Mouse (Mus musculus) CH12.LX (cell line): ENCODE measurements at regions not wholly inside any gene's neighbourhood (a gene's known extent, or its start where the extent isn't known, plus 50 kb on each side); places are given as distances from the start of the nearest gene placed in this dataset.

Source experiments
- DNase-seq: peaks from one replicate; pipeline ENCODE4 v3.0.0-alpha.2; 2013; ENCODE audit errors: extremely low read depth
- H3K27ac ChIP-seq: 2 replicates; pipeline ENCODE4 v1.5.1; 2012; ENCODE audit warnings: low read depth, mild to moderate bottlenecking, control low read depth, moderate library complexity; ENCODE audit not compliant: insufficient read depth
- H3K27me3 ChIP-seq: replicated peaks from 2 replicates; pipeline ENCODE3; 2012; ENCODE audit warnings: inconsistent platforms
- H3K36me3 ChIP-seq, 2 experiments: replicated peaks in 1 of 2; 2 replicates each; pipeline versions ENCODE3 to v1.6.1; 2012; ENCODE audit warnings: inconsistent platforms in 1 of 2, low read length in 1 of 2, mild to moderate bottlenecking in 1 of 2, mixed read lengths in 1 of 2, moderate library complexity in 1 of 2; ENCODE audit not compliant: control insufficient read depth in 1 of 2, insufficient read depth in 1 of 2
- H3K4me1 ChIP-seq, 2 experiments: 2 replicates each; pipeline ENCODE4 v1.6.1; 2012; ENCODE audit warnings: inconsistent platforms in 1 of 2, moderate library complexity in 1 of 2; ENCODE audit not compliant: insufficient read depth in 2 of 2, control insufficient read depth in 1 of 2
- H3K4me2 ChIP-seq: 2 replicates; pipeline ENCODE4 v1.6.1; 2012; ENCODE audit warnings: low read depth, mild to moderate bottlenecking, control low read depth; ENCODE audit not compliant: poor library complexity, insufficient read depth, severe bottlenecking
- H3K4me3 ChIP-seq, 3 experiments: fragments of 150-350 bp in 1 of 3; sonication (generic) in 1 of 3; replicated peaks in 1 of 3; 2 replicates each; pipeline versions ENCODE3 to v1.5.1; 2011 to 2012; ENCODE audit warnings: low read depth in 2 of 3, low read length in 2 of 3, mild to moderate bottlenecking in 2 of 3, moderate library complexity in 2 of 3, control low read depth in 1 of 3, improper control_type of control experiment in 1 of 3, inconsistent platforms in 1 of 3, mixed read lengths in 1 of 3; ENCODE audit not compliant: poor library complexity in 1 of 3
- H3K79me2 ChIP-seq: replicated peaks from 2 replicates; pipeline ENCODE4 v1.6.1; 2012; ENCODE audit warnings: mild to moderate bottlenecking, moderate library complexity; ENCODE audit not compliant: control insufficient read depth, poor library complexity, insufficient read depth, severe bottlenecking; ENCODE audit errors: extremely low read depth
- H3K9ac ChIP-seq: 2 replicates; pipeline ENCODE4 v1.6.1; 2012; ENCODE audit warnings: low read depth, mild to moderate bottlenecking, control low read depth, moderate library complexity; ENCODE audit not compliant: insufficient read depth
- H3K9me3 ChIP-seq: replicated peaks from 2 replicates; pipeline ENCODE3; 2012; ENCODE audit warnings: low read length, inconsistent platforms, mixed read lengths
- BHLHE40 ChIP-seq: IDR thresholded peaks from 2 replicates; pipeline ENCODE4 v1.6.1; 2011; ENCODE audit warnings: mild to moderate bottlenecking, low read depth, low read length, improper control_type of control experiment
- CHD1 ChIP-seq: IDR thresholded peaks from 2 replicates; pipeline ENCODE4 v1.6.1; 2012; ENCODE audit warnings: low read depth, low read length, improper control_type of control experiment, inconsistent platforms
- CHD2 ChIP-seq: IDR thresholded peaks from 2 replicates; pipeline ENCODE4 v1.6.1; 2011; ENCODE audit warnings: low read length, improper control_type of control experiment
- E2F4 ChIP-seq: IDR thresholded peaks from 2 replicates; pipeline ENCODE4 v1.6.1; 2011; ENCODE audit warnings: low read depth, low read length, improper control_type of control experiment; ENCODE audit not compliant: insufficient replicate concordance
- EP300 ChIP-seq: IDR thresholded peaks from 2 replicates; pipeline ENCODE4 v1.6.1; 2011; ENCODE audit warnings: low read length, improper control_type of control experiment
- GABPA ChIP-seq: IDR thresholded peaks from 2 replicates; pipeline ENCODE4 v1.6.1; 2012; ENCODE audit warnings: low read depth, low read length, improper control_type of control experiment, inconsistent platforms; ENCODE audit not compliant: insufficient replicate concordance
- HCFC1 ChIP-seq: IDR thresholded peaks from 2 replicates; pipeline ENCODE4 v1.6.1; 2012; ENCODE audit warnings: low read depth, mild to moderate bottlenecking, inconsistent platforms, low read length, improper control_type of control experiment
- IRF4 ChIP-seq: IDR thresholded peaks from 2 replicates; pipeline ENCODE4 v1.6.1; 2014; ENCODE audit warnings: low read depth, mild to moderate bottlenecking, inconsistent platforms, low read length, improper control_type of control experiment
- JUN ChIP-seq: IDR thresholded peaks from 2 replicates; pipeline ENCODE4 v1.6.1; 2011; ENCODE audit warnings: low read depth, mild to moderate bottlenecking, low read length, improper control_type of control experiment, moderate library complexity; ENCODE audit not compliant: insufficient read depth
- MAFK ChIP-seq: IDR thresholded peaks from 2 replicates; pipeline ENCODE4 v1.6.1; 2011; ENCODE audit warnings: low read length, improper control_type of control experiment; ENCODE audit not compliant: insufficient replicate concordance
- MAX ChIP-seq: IDR thresholded peaks from 2 replicates; pipeline ENCODE4 v1.6.1; 2011; ENCODE audit warnings: low read length, improper control_type of control experiment
- MAZ ChIP-seq: IDR thresholded peaks from 2 replicates; pipeline ENCODE4 v1.6.1; 2012; ENCODE audit warnings: low read depth, mild to moderate bottlenecking, inconsistent platforms, low read length, improper control_type of control experiment, moderate library complexity
- MEF2A ChIP-seq: IDR thresholded peaks from 2 replicates; pipeline ENCODE4 v1.6.1; 2014; ENCODE audit warnings: low read depth, mild to moderate bottlenecking, inconsistent platforms, low read length, improper control_type of control experiment, borderline replicate concordance
- MXI1 ChIP-seq: IDR thresholded peaks from 2 replicates; pipeline ENCODE4 v1.6.1; 2011; ENCODE audit warnings: mild to moderate bottlenecking, low read depth, low read length, improper control_type of control experiment
- NELFE ChIP-seq: IDR thresholded peaks from 2 replicates; pipeline ENCODE4 v1.6.1; 2011; ENCODE audit warnings: low read depth, low read length, improper control_type of control experiment
- NRF1 ChIP-seq: IDR thresholded peaks from 2 replicates; pipeline ENCODE4 v1.6.1; 2014; ENCODE audit warnings: low read depth, mild to moderate bottlenecking, inconsistent platforms, low read length, improper control_type of control experiment, moderate library complexity
- PAX5 ChIP-seq: IDR thresholded peaks from 2 replicates; pipeline ENCODE4 v1.6.1; 2012; ENCODE audit warnings: low read length, inconsistent platforms, mixed read lengths
- POLR2A ChIP-seq: IDR thresholded peaks from 2 replicates; pipeline ENCODE4 v1.6.1; 2011; ENCODE audit warnings: low read depth, mild to moderate bottlenecking, improper control_type of control experiment, low read length
- POLR2AphosphoS2 ChIP-seq: IDR thresholded peaks from 2 replicates; pipeline ENCODE4 v1.6.1; 2011; ENCODE audit warnings: low read depth, low read length, improper control_type of control experiment
- RAD21 ChIP-seq: IDR thresholded peaks from 2 replicates; pipeline ENCODE4 v1.6.1; 2011; ENCODE audit warnings: low read depth, mild to moderate bottlenecking, low read length, improper control_type of control experiment, moderate library complexity
- RCOR1 ChIP-seq: conservative IDR thresholded peaks from 2 replicates; pipeline ENCODE4 v1.6.1; 2012; ENCODE audit warnings: low read depth, mild to moderate bottlenecking, inconsistent platforms, low read length, improper control_type of control experiment
- SIN3A ChIP-seq: IDR thresholded peaks from 2 replicates; pipeline ENCODE4 v1.6.1; 2012; ENCODE audit warnings: low read length, improper control_type of control experiment, inconsistent platforms
- TBP ChIP-seq: conservative IDR thresholded peaks from 2 replicates; pipeline ENCODE4 v1.6.1; 2011; ENCODE audit warnings: low read depth, low read length, improper control_type of control experiment
- ZKSCAN1 ChIP-seq: IDR thresholded peaks from 2 replicates; pipeline ENCODE4 v1.6.1; 2012; ENCODE audit warnings: low read depth, inconsistent platforms, low read length, improper control_type of control experiment, borderline replicate concordance
- dilution Hi-C: fragments of 300-500 bp; cut with MboI; formaldehyde crosslinking; loops from 2 replicates; pipeline ENCODE4 v1.14.3; 2020; ENCODE audit warnings: low sequenced_read_pairs; ENCODE audit not compliant: extremely low pct_unique_long_range_greater_than_20kb, extremely low pct_ligation_motif_present
- in situ Hi-C: fragments of 300-500 bp; cut with MboI; formaldehyde crosslinking; loops from 3 replicates; pipeline ENCODE4 v1.14.3; 2019; ENCODE audit warnings: low sequenced_read_pairs, low pct_ligation_motif_present, low pct_unique_long_range_greater_than_20kb, mixed read lengths

- DNase-seq: no peak
- Histone ChIP-seq H3K9ac (no peak overlapping the region), H3K79me2 (no peaks in the 10 kb centered on the region), H3K4me1 (no peaks in the 10 kb centered on the region), H3K27ac (no peak overlapping the region), H3K36me3 (no peaks in the 10 kb centered on the region), H3K4me3 (peak overlapping the region in 1 of 3 experiments; percentile 25), H3K27me3 (no peaks in the 10 kb centered on the region), H3K9me3 (peaks cover 82% of the 10 kb centered on the region), H3K4me2 (no peak overlapping the region)
- dilution Hi-C loops (no loop called here), in situ Hi-C loops (no loop called here)
- no peak for TF ChIP-seq JUN
- TF ChIP-seq MXI1: no peak
- no peak for TF ChIP-seq SIN3A
- no peak for TF ChIP-seq MAZ
- TF ChIP-seq CHD2: no peak
- TF ChIP-seq CHD1: no peak
- TF ChIP-seq BHLHE40: no peak
- TF ChIP-seq POLR2A: no peak
- TF ChIP-seq NELFE: no peak
- TF ChIP-seq EP300: no peak
- TF ChIP-seq E2F4: no peak
- TF ChIP-seq MAX: no peak
- TF ChIP-seq POLR2AphosphoS2: no peak
- TF ChIP-seq RAD21: no peak
- no peak for TF ChIP-seq ZKSCAN1
- TF ChIP-seq IRF4: no peak
Observed at GRCm38 (mm10) chr9:46788456-46788855, 210.1 kb upstream of the Gm4791 start.

DNA sequence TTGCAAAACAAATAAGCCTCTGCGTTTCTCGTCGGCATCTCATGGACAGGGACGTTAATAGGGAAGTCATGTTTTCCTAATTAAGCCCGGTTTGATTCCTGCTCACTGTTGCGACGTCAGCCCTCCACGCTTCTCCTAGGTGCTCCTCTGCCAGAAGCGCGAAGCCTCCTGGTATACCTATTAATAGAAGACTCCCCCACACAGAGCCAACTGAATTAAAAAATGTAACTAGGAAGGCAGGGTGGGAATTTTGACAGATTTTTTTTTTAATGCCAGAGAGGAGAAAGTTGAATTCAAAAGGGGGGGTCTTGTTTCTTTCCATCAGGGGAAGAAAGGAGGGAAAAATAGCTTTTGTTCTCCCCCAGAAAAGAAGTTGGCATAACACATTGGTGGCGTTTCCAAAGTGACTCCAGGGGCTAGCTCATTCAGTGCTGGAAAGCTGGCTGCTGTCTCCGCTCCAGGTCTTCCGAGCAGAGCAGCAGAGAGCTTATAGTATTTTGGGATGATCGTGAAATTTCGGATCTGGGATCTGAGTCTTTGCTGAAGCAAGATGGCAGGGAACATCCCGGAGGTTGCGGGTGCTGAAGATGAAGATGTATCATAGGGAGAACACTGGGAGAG lies 214.1 kb upstream of the Gm4791 start:
- in situ Hi-C loops: no loop called here
- no peak for DNase-seq
- Histone ChIP-seq H3K9me3 (peaks cover 84% of the 10 kb centered on the region), H3K4me1 (no peaks in the 10 kb centered on the region), H3K27me3 (no peaks in the 10 kb centered on the region), H3K79me2 (no peaks in the 10 kb centered on the region), H3K27ac (no peak overlapping the region), H3K4me3 (no peak overlapping the region), H3K9ac (no peak overlapping the region), H3K36me3 (no peaks in the 10 kb centered on the region), H3K4me2 (no peak overlapping the region)
- no peak for TF ChIP-seq CHD2
- TF ChIP-seq MAX: no peak
- no peak for TF ChIP-seq EP300
- TF ChIP-seq POLR2A: no peak
- TF ChIP-seq RCOR1: no peak
- TF ChIP-seq GABPA: no peak
- no peak for TF ChIP-seq TBP
- no peak for TF ChIP-seq NELFE
- TF ChIP-seq BHLHE40: no peak
- TF ChIP-seq MAFK: no peak
- no peak for TF ChIP-seq E2F4
- TF ChIP-seq PAX5: no peak
- TF ChIP-seq RAD21: no peak
- no peak for TF ChIP-seq NRF1
- TF ChIP-seq CHD1: no peak
- no peak for TF ChIP-seq MEF2A
- TF ChIP-seq HCFC1: no peak
- no peak for TF ChIP-seq JUN
- dilution Hi-C loops: no loop called here
